Mouse (Mus musculus) neural tube, embryonic 11.5 days (tissue): ENCODE data around the gene Ccdc77. TPM values are rescaled to one million over a fixed set of nuclear protein-coding genes. Genes with fewer than 3 reads are reported as not detected.

Experiments used
- ATAC-seq: fragments of 200-750 bp; cut with Nextera tagmentation; 2 replicates; pipeline ENCODE4 v1.8.0; 2017; ENCODE audit warnings: moderate number of reproducible peaks, mild to moderate bottlenecking, moderate TSS enrichment, moderate library complexity; ENCODE audit not compliant: insufficient read depth, low FRiP score, low TSS enrichment
- DNase-seq: peaks from one replicate; pipeline ENCODE4 v3.0.0-alpha.2; 2015; ENCODE audit warnings: low spot score
- H3K27ac ChIP-seq: fragments of 300-500 bp; sonication (generic); 2 replicates; pipeline ENCODE4 v1.5.1; 2014; ENCODE audit warnings: low read depth, mild to moderate bottlenecking, low read length
- H3K27me3 ChIP-seq: fragments of 300-500 bp; sonication (generic); 2 replicates; pipeline ENCODE4 v1.6.1; 2014; ENCODE audit warnings: mild to moderate bottlenecking, low read length, mixed read lengths; ENCODE audit not compliant: control insufficient read depth, insufficient read depth
- H3K36me3 ChIP-seq: fragments of 300-500 bp; sonication (generic); 2 replicates; pipeline ENCODE4 v1.6.1; 2014; ENCODE audit warnings: mild to moderate bottlenecking, low read length, moderate library complexity, mixed read lengths; ENCODE audit not compliant: control insufficient read depth, insufficient read depth
- H3K4me1 ChIP-seq: fragments of 300-500 bp; sonication (generic); 2 replicates; pipeline ENCODE4 v1.6.1; 2014; ENCODE audit warnings: low read length, mixed read lengths; ENCODE audit not compliant: control insufficient read depth, insufficient read depth
- H3K4me2 ChIP-seq: fragments of 300-500 bp; sonication (generic); 2 replicates; pipeline ENCODE4 v1.6.1; 2014; ENCODE audit warnings: low read depth, mild to moderate bottlenecking, moderate library complexity
- H3K4me3 ChIP-seq: fragments of 300-500 bp; sonication (generic); 2 replicates; pipeline ENCODE4 v1.5.1; 2014; ENCODE audit warnings: low read depth, low read length
- H3K9ac ChIP-seq: fragments of 300-500 bp; sonication (generic); 2 replicates; pipeline ENCODE4 v1.6.1; 2014; ENCODE audit warnings: mild to moderate bottlenecking, low read length
- H3K9me3 ChIP-seq: fragments of 300-500 bp; sonication (generic); 2 replicates; pipeline ENCODE4 v1.6.1; 2016; ENCODE audit warnings: low read length; ENCODE audit not compliant: control insufficient read depth
- WGBS: fragments of 180-500 bp; shearing (Covaris S2); extraction: QIAGEN DNeasy Blood & Tissue Kit; methylation state at CpG from one replicate; pipeline ENCODE4 v1.1.7; 2014; 5-methylcytosine and 5-hydroxymethylcytosine counted together
- polyA plus RNA-seq: library from polyadenylated mRNA; unstranded; fragments of >200 nt; fragmentation: Nextera tagmentation; extraction: Ambion mirVana; gene quantifications from 2 replicates; pipeline ENCODE4 v1.2.1, GENCODE M21; 2014

Ccdc77 gene
- polyA plus RNA-seq, 1 experiment from 2014 or later, result 22.5 TPM

GRCm38 (mm10) chr6:120362774-120363687, 1.1 kb downstream of the Ccdc77 start:
- WGBS, result 26% methylated on average over 15 of the region's 15 CpGs
- Histone ChIP-seq H3K9ac (peak overlapping the region; percentile 69), H3K9me3 (no peaks in the 10 kb centered on the region), H3K27me3 (no peaks in the 10 kb centered on the region), H3K4me3 (peak overlapping the region; percentile 90), H3K27ac (peak overlapping the region; percentile 89), H3K4me2 (peak overlapping the region; percentile 84), H3K36me3 (peaks cover 2% of the 10 kb centered on the region), H3K4me1 (peaks cover 14% of the 10 kb centered on the region)
- no peak for DNase-seq
- no peak for ATAC-seq

- ATAC-seq (no peak), DNase-seq (no peak)
- no peaks in the 10 kb centered on the region for H3K36me3 ChIP-seq
- 91% methylated on average over 2 of the region's 2 CpGs for WGBS
- no peak overlapping the region for H3K27ac ChIP-seq
- no peaks in the 10 kb centered on the region for H3K9me3 ChIP-seq
- H3K27me3 ChIP-seq, result no peaks in the 10 kb centered on the region
- no peak overlapping the region for H3K4me3 ChIP-seq
- H3K4me2 ChIP-seq, result no peak overlapping the region
- H3K9ac ChIP-seq, result no peak overlapping the region
- peaks cover 14% of the 10 kb centered on the region for H3K4me1 ChIP-seq
These were observed 2.0 kb downstream of the Ccdc77 start for GRCm38 (mm10) chr6:120362124-120362523.

- H3K27ac ChIP-seq, result no peak overlapping the region
- ATAC-seq (peak; percentile 93), DNase-seq (peak; percentile 86)
- H3K4me2 ChIP-seq, result peak overlapping the region; percentile 49
- peak overlapping the region; percentile 48 for H3K4me3 ChIP-seq
- WGBS, result under 1% methylated on average over 31 of the region's 31 CpGs
- H3K9me3 ChIP-seq, result no peaks in the 10 kb centered on the region
- peak overlapping the region; percentile 55 for H3K9ac ChIP-seq
- peaks cover 5% of the 10 kb centered on the region; the same call in 1 of the 2 replicates for H3K4me1 ChIP-seq
- 0 out of 2 replicates have a peak, but pooled peaks cover 2% of the 10 kb centered on the region for H3K36me3 ChIP-seq
- H3K27me3 ChIP-seq, result no peaks in the 10 kb centered on the region
These were observed 6.9 kb downstream of the Ccdc77 start for GRCm38 (mm10) chr6:120356951-120357945.

- DNase-seq, result no peak
- Histone ChIP-seq H3K9me3 (no peaks in the 10 kb centered on the region), H3K36me3 (0 out of 2 replicates have a peak, but pooled peaks cover 2% of the 10 kb centered on the region), H3K4me1 (peaks cover 5% of the 10 kb centered on the region; the same call in 1 of the 2 replicates), H3K27ac (no peak overlapping the region), H3K4me3 (peak overlapping the region; percentile 48), H3K9ac (peak overlapping the region; percentile 55), H3K27me3 (no peaks in the 10 kb centered on the region), H3K4me2 (peak overlapping the region; percentile 49)
- ATAC-seq, result no peak
- 39% methylated on average over 5 of the region's 5 CpGs for WGBS
These were observed 7.7 kb downstream of the Ccdc77 start for GRCm38 (mm10) chr6:120356478-120356877.

- no peaks in the 10 kb centered on the region for H3K4me1 ChIP-seq
- no peak overlapping the region for H3K9ac ChIP-seq
- H3K4me2 ChIP-seq, result no peak overlapping the region
- DNase-seq (no peak), ATAC-seq (no peak)
- no peak overlapping the region for H3K27ac ChIP-seq
- 91% methylated on average over 3 of the region's 3 CpGs for WGBS
- peaks cover 2% of the 10 kb centered on the region for H3K36me3 ChIP-seq
- no peak overlapping the region for H3K4me3 ChIP-seq
- no peaks in the 10 kb centered on the region for H3K27me3 ChIP-seq
- H3K9me3 ChIP-seq, result no peaks in the 10 kb centered on the region
These were observed 15.2 kb downstream of the Ccdc77 start for GRCm38 (mm10) chr6:120349018-120349417.

GRCm38 (mm10) chr6:120343992-120344391, 20.2 kb downstream of the Ccdc77 start:
- DNase-seq, result no peak
- no peak for ATAC-seq
- no peak overlapping the region for H3K4me2 ChIP-seq
- WGBS, result 82% methylated on average over 1 of the region's 1 CpGs
- H3K9ac ChIP-seq, result no peak overlapping the region
- H3K27me3 ChIP-seq, result no peaks in the 10 kb centered on the region
- H3K27ac ChIP-seq, result no peak overlapping the region
- no peaks in the 10 kb centered on the region for H3K4me1 ChIP-seq
- H3K9me3 ChIP-seq, result no peaks in the 10 kb centered on the region
- H3K4me3 ChIP-seq, result no peak overlapping the region
- H3K36me3 ChIP-seq, result no peaks in the 10 kb centered on the region; the same call in 1 of the 2 replicates

GRCm38 (mm10) chr6:120332351-120332750, 31.8 kb downstream of the Ccdc77 start:
- no peak overlapping the region for H3K9ac ChIP-seq
- 85% methylated on average over 2 of the region's 2 CpGs for WGBS
- no peak overlapping the region for H3K27ac ChIP-seq
- no peaks in the 10 kb centered on the region for H3K9me3 ChIP-seq
- no peaks in the 10 kb centered on the region for H3K27me3 ChIP-seq
- DNase-seq (no peak), ATAC-seq (no peak)
- H3K4me2 ChIP-seq, result no peak overlapping the region
- no peak overlapping the region for H3K4me3 ChIP-seq
- H3K4me1 ChIP-seq, result no peaks in the 10 kb centered on the region
- H3K36me3 ChIP-seq, result peaks cover 13% of the 10 kb centered on the region

- Histone ChIP-seq H3K9ac (no peak overlapping the region), H3K4me1 (no peaks in the 10 kb centered on the region), H3K4me2 (no peak overlapping the region), H3K27ac (no peak overlapping the region), H3K36me3 (peaks cover 3% of the 10 kb centered on the region; the same call in 1 of the 2 replicates), H3K27me3 (no peaks in the 10 kb centered on the region), H3K4me3 (no peak overlapping the region), H3K9me3 (no peaks in the 10 kb centered on the region)
- ATAC-seq (no peak), DNase-seq (peak; percentile 66)
- WGBS, result 33% methylated on average over 6 of the region's 6 CpGs
These were observed 39.8 kb downstream of the Ccdc77 start for GRCm38 (mm10) chr6:120324295-120324927.
